Mouse (Mus musculus) embryonic fibroblast, embryonic 13.5 days (primary cell): ENCODE results near the gene Pde4a. TPM values are rescaled to one million over a fixed set of nuclear protein-coding genes. Genes with fewer than 3 reads are reported as not detected.
A peak's percentile ranks its signal among the peaks of the same experiment; 100 is the strongest.

Experiments
- H3K27ac ChIP-seq: 2 replicates; pipeline ENCODE4 v1.5.1; 2012; ENCODE audit warnings: low read length, control low read depth, inconsistent platforms; ENCODE audit not compliant: insufficient read depth
- H3K4me1 ChIP-seq: 2 replicates; pipeline ENCODE4 v1.6.1; 2011; ENCODE audit warnings: low read length; ENCODE audit not compliant: control insufficient read depth, insufficient read depth
- H3K4me3 ChIP-seq: 2 replicates; pipeline ENCODE4 v1.5.1; 2011; ENCODE audit warnings: mild to moderate bottlenecking, control low read depth, low read length; ENCODE audit not compliant: insufficient read depth
- CTCF ChIP-seq: IDR thresholded peaks from 2 replicates; pipeline ENCODE4 v1.5.1; 2011; ENCODE audit warnings: mild to moderate bottlenecking, control low read depth, low read length, moderate library complexity, borderline replicate concordance; ENCODE audit not compliant: insufficient read depth
- POLR2A ChIP-seq: IDR thresholded peaks from 2 replicates; pipeline ENCODE4 v1.6.1; 2011; ENCODE audit warnings: low read depth, mild to moderate bottlenecking, control low read depth, low read length, moderate library complexity
- polyA plus RNA-seq: library from polyadenylated mRNA; stranded (reverse); fragments of >200 nt; gene quantifications from 2 replicates; pipeline ENCODE4 v1.2.4, GENCODE M21; 2011; ENCODE audit warnings: low read depth; ENCODE audit not compliant: missing spikeins, insufficient read length

Pde4a gene
- polyA plus RNA-seq, 1 experiment: 14.7 TPM

- Histone ChIP-seq H3K27ac (no peak overlapping the region), H3K4me1 (peaks cover 11% of the 10 kb centered on the region; the same call in 1 of the 2 replicates), H3K4me3 (peak overlapping the region; percentile 5)
- TF ChIP-seq POLR2A: peak; percentile 28; the same call in 1 of the 2 replicates
- no peak for TF ChIP-seq CTCF
Measured at GRCm38 (mm10) chr9:21146722-21147121, 18.8 kb upstream of the Pde4a start.

- no peak for TF ChIP-seq CTCF
- TF ChIP-seq POLR2A: no peak
- peak overlapping the region; percentile 99 for H3K4me3 ChIP-seq
- H3K4me1 ChIP-seq: peaks cover 11% of the 10 kb centered on the region; the same call in 1 of the 2 replicates
- no peak overlapping the region for H3K27ac ChIP-seq
Measured at GRCm38 (mm10) chr9:21148427-21148826, 17.1 kb upstream of the Pde4a start.

GRCm38 (mm10) chr9:21149077-21149653, 16.3 kb upstream of the Pde4a start:
- Histone ChIP-seq H3K4me1 (peaks cover 11% of the 10 kb centered on the region; the same call in 1 of the 2 replicates), H3K4me3 (peak overlapping the region; percentile 99), H3K27ac (no peak overlapping the region; the same call in 1 of the 2 replicates)
- TF ChIP-seq CTCF: no peak
- TF ChIP-seq POLR2A: no peak

GRCm38 (mm10) chr9:21149654-21150419, 15.7 kb upstream of the Pde4a start, which contains the start of gene Cdc37:
Gene Cdc37, minus strand, starts transcription at chr9:21149982.
- peaks cover 11% of the 10 kb centered on the region for H3K4me1 ChIP-seq
- TF ChIP-seq POLR2A: peak; percentile 82
- no peak for TF ChIP-seq CTCF
- H3K4me3 ChIP-seq: peak within 1 kb of the TSS; percentile 99
- peak within 1 kb of the TSS; percentile 66 for H3K27ac ChIP-seq

GRCm38 (mm10) chr9:21152715-21153114, 12.8 kb upstream of the Pde4a start:
- Histone ChIP-seq H3K4me1 (peaks cover 4% of the 10 kb centered on the region), H3K4me3 (peak overlapping the region; percentile 19; the same call in 1 of the 2 replicates), H3K27ac (no peak overlapping the region)
- TF ChIP-seq POLR2A (no peak), CTCF (peak; percentile 56)

- no peaks in the 10 kb centered on the region; the same call in 1 of the 2 replicates for H3K4me1 ChIP-seq
- TF ChIP-seq POLR2A (no peak), CTCF (no peak)
- H3K27ac ChIP-seq: peak overlapping the region; percentile 19
- peak overlapping the region; percentile 19 for H3K4me3 ChIP-seq
Measured at GRCm38 (mm10) chr9:21153331-21153730, 12.2 kb upstream of the Pde4a start.

- no peak for TF ChIP-seq CTCF
- 0 out of 2 replicates have a peak, but pooled peaks have one; percentile 3 for TF ChIP-seq POLR2A
- H3K4me3 ChIP-seq: peak overlapping the region; percentile 19
- H3K4me1 ChIP-seq: no peaks in the 10 kb centered on the region; the same call in 1 of the 2 replicates
- H3K27ac ChIP-seq: peak overlapping the region; percentile 19
Measured at GRCm38 (mm10) chr9:21153833-21154232, 11.7 kb upstream of the Pde4a start.

- Histone ChIP-seq H3K4me3 (no peak overlapping the region), H3K27ac (no peak overlapping the region), H3K4me1 (no peaks in the 10 kb centered on the region; the same call in 1 of the 2 replicates)
- TF ChIP-seq CTCF: no peak
- TF ChIP-seq POLR2A: no peak
Measured at GRCm38 (mm10) chr9:21154787-21155186, 10.7 kb upstream of the Pde4a start.

GRCm38 (mm10) chr9:21161209-21161909, 4.2 kb upstream of the Pde4a start:
- peak overlapping the region; percentile 42 for H3K4me3 ChIP-seq
- TF ChIP-seq POLR2A (peak; percentile 50), CTCF (peak; percentile 91)
- no peak overlapping the region for H3K27ac ChIP-seq
- H3K4me1 ChIP-seq: no peaks in the 10 kb centered on the region; the same call in 1 of the 2 replicates
